Mouse (Mus musculus): ENCODE measurements around the gene Rnf11. TPM values are rescaled to one million over a fixed set of nuclear protein-coding genes. Genes with fewer than 3 reads are reported as not detected.

Gene Rnf11
- total RNA-seq, 1 experiment from 2014 or later, result 50.2 TPM

- no peak for ATAC-seq (replicated peaks; ENCODE audit: insufficient number of reproducible peaks, low FRiP score, low TSS enrichment, poor library complexity, severe bottlenecking)
These were observed 36.0 kb downstream of the Rnf11 start for GRCm38 (mm10) chr4:109448531-109448930.

- no peak for ATAC-seq (replicated peaks; ENCODE audit: insufficient number of reproducible peaks, low FRiP score, low TSS enrichment, poor library complexity, severe bottlenecking)
These were observed 38.6 kb downstream of the Rnf11 start for GRCm38 (mm10) chr4:109445956-109446355.

GRCm38 (mm10) chr4:109445397-109445796 is 39.1 kb downstream of the Rnf11 start:
- no peak for ATAC-seq (replicated peaks; ENCODE audit: insufficient number of reproducible peaks, low FRiP score, low TSS enrichment, poor library complexity, severe bottlenecking)

GRCm38 (mm10) chr4:109444951-109445350 is 39.6 kb downstream of the Rnf11 start:
- ATAC-seq (replicated peaks; ENCODE audit: insufficient number of reproducible peaks, low FRiP score, low TSS enrichment, poor library complexity, severe bottlenecking), result no peak

GRCm38 (mm10) chr4:109444471-109444870 is 40.1 kb downstream of the Rnf11 start:
- ATAC-seq (replicated peaks; ENCODE audit: insufficient number of reproducible peaks, low FRiP score, low TSS enrichment, poor library complexity, severe bottlenecking), result no peak

- no peak for ATAC-seq (replicated peaks; ENCODE audit: insufficient number of reproducible peaks, low FRiP score, low TSS enrichment, poor library complexity, severe bottlenecking)
These were observed 41.9 kb downstream of the Rnf11 start for GRCm38 (mm10) chr4:109442649-109443048.

GRCm38 (mm10) chr4:109442126-109442525 is 42.4 kb downstream of the Rnf11 start:
- no peak for ATAC-seq (replicated peaks; ENCODE audit: insufficient number of reproducible peaks, low FRiP score, low TSS enrichment, poor library complexity, severe bottlenecking)

GRCm38 (mm10) chr4:109441000-109441399 is 43.5 kb downstream of the Rnf11 start:
- ATAC-seq (replicated peaks; ENCODE audit: insufficient number of reproducible peaks, low FRiP score, low TSS enrichment, poor library complexity, severe bottlenecking), result no peak

GRCm38 (mm10) chr4:109440381-109440780 is 44.1 kb downstream of the Rnf11 start:
- ATAC-seq (replicated peaks; ENCODE audit: insufficient number of reproducible peaks, low FRiP score, low TSS enrichment, poor library complexity, severe bottlenecking), result no peak

- ATAC-seq (replicated peaks; ENCODE audit: insufficient number of reproducible peaks, low FRiP score, low TSS enrichment, poor library complexity, severe bottlenecking), result no peak
These were observed 44.7 kb downstream of the Rnf11 start for GRCm38 (mm10) chr4:109439825-109440248.

- ATAC-seq (replicated peaks; ENCODE audit: insufficient number of reproducible peaks, low FRiP score, low TSS enrichment, poor library complexity, severe bottlenecking), result no peak
These were observed 45.4 kb downstream of the Rnf11 start for GRCm38 (mm10) chr4:109439101-109439500.

- ATAC-seq (replicated peaks; ENCODE audit: insufficient number of reproducible peaks, low FRiP score, low TSS enrichment, poor library complexity, severe bottlenecking), result peak; percentile 77
These were observed 46.3 kb downstream of the Rnf11 start for GRCm38 (mm10) chr4:109437913-109438878.

- ATAC-seq (replicated peaks; ENCODE audit: insufficient number of reproducible peaks, low FRiP score, low TSS enrichment, poor library complexity, severe bottlenecking), result no peak
These were observed 50.3 kb downstream of the Rnf11 start for GRCm38 (mm10) chr4:109434256-109434655.

- ATAC-seq (replicated peaks; ENCODE audit: insufficient number of reproducible peaks, low FRiP score, low TSS enrichment, poor library complexity, severe bottlenecking), result no peak
These were observed 50.9 kb downstream of the Rnf11 start for GRCm38 (mm10) chr4:109433641-109434040.

- no peak for ATAC-seq (replicated peaks; ENCODE audit: insufficient number of reproducible peaks, low FRiP score, low TSS enrichment, poor library complexity, severe bottlenecking)
These were observed 51.7 kb downstream of the Rnf11 start for GRCm38 (mm10) chr4:109432668-109433375.

- ATAC-seq (replicated peaks; ENCODE audit: insufficient number of reproducible peaks, low FRiP score, low TSS enrichment, poor library complexity, severe bottlenecking), result peak; percentile 24; the same call in 1 of the 2 replicates
These were observed 53.7 kb downstream of the Rnf11 start for GRCm38 (mm10) chr4:109430854-109431253.

GRCm38 (mm10) chr4:109430250-109430649 is 54.3 kb downstream of the Rnf11 start:
- ATAC-seq (replicated peaks; ENCODE audit: insufficient number of reproducible peaks, low FRiP score, low TSS enrichment, poor library complexity, severe bottlenecking), result no peak

GRCm38 (mm10) chr4:109427058-109427457 is 57.5 kb downstream of the Rnf11 start:
- no peak for ATAC-seq (replicated peaks; ENCODE audit: insufficient number of reproducible peaks, low FRiP score, low TSS enrichment, poor library complexity, severe bottlenecking)

GRCm38 (mm10) chr4:109423438-109423837 is 61.1 kb downstream of the Rnf11 start:
- ATAC-seq (replicated peaks; ENCODE audit: insufficient number of reproducible peaks, low FRiP score, low TSS enrichment, poor library complexity, severe bottlenecking), result no peak

- ATAC-seq (replicated peaks; ENCODE audit: insufficient number of reproducible peaks, low FRiP score, low TSS enrichment, poor library complexity, severe bottlenecking), result no peak
These were observed 62.1 kb downstream of the Rnf11 start for GRCm38 (mm10) chr4:109422436-109422835.
